Mouse (Mus musculus): ENCODE results near the gene Wdr3. TPM values are rescaled to one million over a fixed set of nuclear protein-coding genes. Genes with fewer than 3 reads are reported as not detected.

Wdr3 gene
- polyA plus RNA-seq, 1 experiment from 2014 or later: 41.2 TPM

GRCm38 (mm10) chr3:100121961-100122360 is 40.2 kb downstream of the Wdr3 start:
- H3K4me3 ChIP-seq: no peak overlapping the region
- no peak overlapping the region for H3K27ac ChIP-seq
- no peaks in the 10 kb centered on the region for H3K36me3 ChIP-seq
- no peak for DNase-seq (ENCODE audit: low spot score)
- WGBS: 79% methylated on average over 2 of the region's 2 CpGs
- H3K9me3 ChIP-seq: no peaks in the 10 kb centered on the region
- no peaks in the 10 kb centered on the region for H3K4me1 ChIP-seq (replicated peaks)
- no peaks in the 10 kb centered on the region for H3K27me3 ChIP-seq (ENCODE audit: insufficient read depth, poor library complexity, severe bottlenecking)

DNA sequence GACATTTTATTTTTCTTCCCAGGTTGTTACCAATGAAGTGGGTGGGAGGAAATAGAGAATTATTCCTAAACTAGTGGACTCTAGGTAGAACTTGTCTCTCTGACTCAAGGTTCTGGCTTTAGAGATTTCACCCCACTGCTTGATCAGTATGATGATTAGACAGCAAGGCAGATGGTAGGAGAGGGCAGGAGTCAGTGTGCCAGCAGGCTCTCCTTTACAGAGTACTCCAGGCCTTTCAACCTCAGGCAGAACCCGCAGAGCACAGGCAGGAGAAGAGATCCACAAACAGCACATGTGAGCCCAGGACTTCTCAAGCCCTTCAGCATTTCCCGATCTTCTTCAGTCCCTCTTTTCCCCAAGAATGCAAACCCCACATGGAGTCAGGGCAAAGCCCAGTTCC is 43.5 kb downstream of the Wdr3 start:
- no peaks in the 10 kb centered on the region for H3K36me3 ChIP-seq
- H3K4me3 ChIP-seq: no peak overlapping the region
- 78% methylated on average over 2 of the region's 2 CpGs for WGBS
- H3K4me1 ChIP-seq (replicated peaks): no peaks in the 10 kb centered on the region
- no peak overlapping the region for H3K27ac ChIP-seq
- no peaks in the 10 kb centered on the region for H3K9me3 ChIP-seq
- DNase-seq (ENCODE audit: low spot score): no peak
- H3K27me3 ChIP-seq (ENCODE audit: insufficient read depth, poor library complexity, severe bottlenecking): no peaks in the 10 kb centered on the region

DNA sequence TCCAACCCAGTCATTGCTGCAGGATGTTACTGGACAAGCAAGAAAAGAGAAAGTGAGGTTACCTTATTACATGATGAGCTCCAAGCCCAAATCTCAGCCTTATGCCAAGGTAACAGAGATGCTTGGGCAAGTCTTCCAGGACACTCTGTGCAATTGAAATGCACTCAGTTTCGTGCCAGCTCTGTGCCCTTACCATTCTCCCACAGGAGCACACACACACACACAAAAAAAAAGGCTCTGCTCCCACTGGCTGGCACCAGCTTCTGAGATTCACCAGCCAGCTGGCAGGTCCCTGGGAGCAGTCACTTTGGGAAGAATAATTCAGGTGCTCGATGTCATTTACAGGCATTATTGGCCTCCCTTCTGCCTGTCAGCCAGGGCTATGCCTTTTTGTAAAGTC is 55.5 kb downstream of the Wdr3 start:
- H3K4me1 ChIP-seq (replicated peaks): no peaks in the 10 kb centered on the region
- 89% methylated on average over 2 of the region's 2 CpGs for WGBS
- H3K27ac ChIP-seq: no peak overlapping the region
- no peak overlapping the region for H3K4me3 ChIP-seq
- no peak for DNase-seq (ENCODE audit: low spot score)
- H3K36me3 ChIP-seq: no peaks in the 10 kb centered on the region
- H3K27me3 ChIP-seq (ENCODE audit: insufficient read depth, poor library complexity, severe bottlenecking): no peaks in the 10 kb centered on the region
- H3K9me3 ChIP-seq: no peaks in the 10 kb centered on the region

DNA sequence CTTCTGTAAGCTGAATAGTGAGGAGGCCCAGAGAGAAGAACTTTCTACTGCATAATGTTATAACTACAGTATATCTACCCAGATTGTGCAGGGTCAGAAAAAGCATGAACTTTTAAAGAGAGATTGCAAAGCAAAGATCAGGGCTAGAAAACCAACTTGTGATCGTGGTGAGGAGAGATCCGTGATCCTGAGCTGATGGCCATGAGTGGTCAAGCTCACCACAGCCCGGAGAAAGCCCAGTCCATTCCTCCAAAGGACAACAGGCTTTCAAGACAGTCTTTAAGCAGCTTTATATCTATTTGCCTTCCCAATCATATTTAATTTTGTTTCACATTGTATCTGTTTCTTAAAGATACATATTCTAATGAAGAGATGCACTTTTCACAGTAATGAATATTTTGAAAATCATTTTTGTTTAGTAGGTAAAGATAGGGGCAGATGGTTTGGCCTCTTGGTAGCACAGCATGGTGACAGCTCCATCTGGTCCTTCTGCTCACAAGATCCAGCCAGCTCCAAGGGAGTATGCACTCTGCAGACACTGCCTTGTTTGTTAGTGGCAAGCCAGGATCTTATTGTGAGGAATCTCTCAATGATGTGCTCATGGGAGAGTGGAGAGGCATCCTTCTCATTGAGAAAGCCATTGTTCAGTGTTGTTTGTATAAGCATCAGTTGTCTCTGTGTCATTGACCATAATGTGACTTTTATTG is 59.7 kb downstream of the Wdr3 start:
- H3K9me3 ChIP-seq: no peaks in the 10 kb centered on the region
- H3K4me3 ChIP-seq: no peak overlapping the region
- H3K4me1 ChIP-seq (replicated peaks): no peaks in the 10 kb centered on the region
- no peaks in the 10 kb centered on the region for H3K36me3 ChIP-seq
- no peaks in the 10 kb centered on the region for H3K27me3 ChIP-seq (ENCODE audit: insufficient read depth, poor library complexity, severe bottlenecking)
- WGBS: 92% methylated on average over 3 of the region's 3 CpGs
- DNase-seq (ENCODE audit: low spot score): no peak
- H3K27ac ChIP-seq: no peak overlapping the region

Other genes starting within 250 kb of the Wdr3 start
- gene Gdap2, start within 50 bp of the Wdr3 start, polyA plus RNA-seq (2016; fragmentation: Nextera tagmentation; extraction: Ambion mirVana): 32.7 and 34.1 TPM in 2 replicates